Mouse (Mus musculus): ENCODE measurements around the gene Slc33a1.

DNA sequence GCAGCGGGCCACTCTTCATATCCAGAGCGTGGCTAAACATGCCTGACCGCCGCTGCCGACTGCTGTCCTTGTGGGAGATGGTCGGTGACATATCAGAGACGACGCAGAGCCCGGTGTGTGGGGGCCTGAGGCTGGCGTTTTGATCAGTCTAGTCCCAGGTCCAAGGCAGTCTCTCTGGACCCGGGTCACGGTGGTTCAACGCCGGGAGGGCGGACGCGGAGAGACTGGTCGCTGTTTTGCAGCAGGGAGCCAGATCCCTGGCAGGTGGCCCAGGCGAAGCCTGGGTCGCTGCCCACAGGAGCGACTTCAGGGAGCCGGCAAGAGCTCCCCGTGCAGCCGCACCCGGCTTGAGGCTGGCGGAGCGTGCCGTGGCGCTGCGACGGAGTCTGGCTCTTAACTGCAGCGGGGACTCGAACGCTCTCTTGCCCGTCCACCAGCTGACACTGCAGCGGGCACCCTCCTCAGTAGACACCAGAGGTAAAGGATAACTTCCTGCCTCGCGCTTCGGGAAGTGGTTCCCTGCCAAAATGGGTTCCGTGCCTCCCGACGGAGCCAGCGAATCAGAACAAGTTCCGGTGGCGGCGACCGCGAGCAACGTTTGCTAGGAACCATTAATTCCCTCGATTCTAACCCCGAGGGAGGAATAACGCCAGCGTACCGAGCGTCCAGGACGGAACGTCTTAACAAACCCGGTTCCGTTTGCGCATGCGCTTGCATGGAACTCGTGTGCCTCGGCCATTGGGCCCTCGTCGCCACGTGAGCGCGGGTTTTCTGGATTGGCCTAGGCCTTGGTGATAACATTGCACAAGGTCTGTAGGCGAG lies at the start of gene Slc33a1:
- TF ChIP-seq CTCF (IDR thresholded peaks at IDR 0.05; ENCODE audit: control insufficient read depth, insufficient read depth, low read length): no peak
- peak; percentile 69; the same call in 1 of the 2 replicates for TF ChIP-seq POLR2A (IDR thresholded peaks at IDR 0.05; ENCODE audit: borderline replicate concordance, control insufficient read depth, low read depth, low read length)
